Mouse (Mus musculus) heart, postnatal 36 days (tissue): ENCODE measurements at regions not wholly inside any gene's neighbourhood (a gene's known extent, or its start where the extent isn't known, plus 50 kb on each side); places are given as distances from the start of the nearest gene placed in this dataset.

ENCODE experiments used
- DNase-seq, 2 experiments: peaks; one replicate each; pipeline ENCODE4 v3.0.0; 2021 to 2022
- intact Hi-C: fragments of 180-260 bp; cut with DNase I; formaldehyde crosslinking; loops from one replicate; pipeline ENCODE4 v1.15.1; 2025

GRCm38 (mm10) chr13:84398476-84399344 is 176.6 kb downstream of the Tmem161b start:
- intact Hi-C loops, result no loop called here

GRCm38 (mm10) chr13:84399345-84400170 is 177.5 kb downstream of the Tmem161b start:
- no peak for DNase-seq
- intact Hi-C loops, result no loop called here

More at GRCm38 (mm10) chr13:84398476-84399344, 176.6 kb downstream of the Tmem161b start:
- DNase-seq, result no peak

- intact Hi-C loops, result no loop called here
- DNase-seq, result no peak
Observed at GRCm38 (mm10) chr13:84401006-84401405, 178.9 kb downstream of the Tmem161b start.

GRCm38 (mm10) chr13:84404566-84405194 is 182.6 kb downstream of the Tmem161b start:
- intact Hi-C loops, result no loop called here
- no peak for DNase-seq

- intact Hi-C loops, result no loop called here
- no peak for DNase-seq
Observed at GRCm38 (mm10) chr13:84434444-84434843, 212.3 kb downstream of the Tmem161b start.

- no peak for DNase-seq
- intact Hi-C loops, result no loop called here
Observed at GRCm38 (mm10) chr13:84437586-84438443, 215.7 kb downstream of the Tmem161b start.

GRCm38 (mm10) chr13:84438444-84438766 is 216.3 kb downstream of the Tmem161b start:
- no peak for DNase-seq
- intact Hi-C loops, result no loop called here

- intact Hi-C loops, result no loop called here
- DNase-seq, result no peak
Observed at GRCm38 (mm10) chr13:84448514-84448913, 226.4 kb downstream of the Tmem161b start.

- intact Hi-C loops, result no loop called here
- no peak for DNase-seq
Observed at GRCm38 (mm10) chr13:84449001-84449551, 227.0 kb downstream of the Tmem161b start.
